ENCODE assay signal across 12 mouse cellular contexts in genomic region chr10:4395321-4395720, GRCm38 (mm10).
"Had no signal": no experiment of that assay in that cellular context is flagged by ENCODE, and none has a peak within 500 bp of the region (broad histone marks: within the 10 kb centered on the region; RNA-seq: fewer than 3 reads in every experiment).

No protein-coding gene starts in this region.

- DNase-seq: kidney, adult 8-10 months; kidney, postnatal 36 days; layer of hippocampus, adult 9-11 months; layer of hippocampus, postnatal 36 days; liver; liver, embryonic 13.5 days; liver, postnatal 0 days; thymus, postnatal 4 days had no signal

- H3K4me2 ChIP-seq: limb, embryonic 12.5 days; liver, embryonic 13.5 days; lung, embryonic 15.5 days; midbrain, embryonic 13.5 days; neural tube, embryonic 15.5 days had no signal

- H3K27ac ChIP-seq: limb, embryonic 12.5 days; liver, embryonic 13.5 days; lung, embryonic 15.5 days; midbrain, embryonic 13.5 days; neural tube, embryonic 15.5 days had no signal

- H3K4me3 ChIP-seq: limb, embryonic 12.5 days; liver, embryonic 13.5 days; lung, embryonic 15.5 days; midbrain, embryonic 13.5 days; neural tube, embryonic 15.5 days had no signal

- H3K9me3 ChIP-seq: limb, embryonic 12.5 days; liver, embryonic 13.5 days; lung, embryonic 15.5 days; midbrain, embryonic 13.5 days; neural tube, embryonic 15.5 days had no signal

- H3K9ac ChIP-seq: limb, embryonic 12.5 days; liver, embryonic 13.5 days; liver, postnatal 0 days; lung, embryonic 15.5 days; midbrain, embryonic 13.5 days; neural tube, embryonic 15.5 days had no signal

- H3K27me3 ChIP-seq: limb, embryonic 12.5 days; liver, embryonic 13.5 days; lung, embryonic 15.5 days; midbrain, embryonic 13.5 days; neural tube, embryonic 15.5 days had no signal

- ATAC-seq: liver, postnatal 0 days; midbrain, embryonic 13.5 days had no signal
